Mouse (Mus musculus) bone marrow, adult 2 months (tissue): ENCODE data around the gene Gm49383.

Experiments used
- CTCF ChIP-seq: fragments of 200-500 bp; IDR thresholded peaks from 2 replicates; pipeline ENCODE4 v1.5.1; 2011; ENCODE audit warnings: low read length, control low read depth; ENCODE audit not compliant: control insufficient read depth, insufficient read depth
- POLR2A ChIP-seq: fragments of 200-500 bp; IDR thresholded peaks from 2 replicates; pipeline ENCODE4 v1.6.1; 2011; ENCODE audit warnings: low read depth, mild to moderate bottlenecking, control low read depth, low read length, borderline replicate concordance; ENCODE audit not compliant: control insufficient read depth

GRCm38 (mm10) chr12:69167656-69168460 lies 29.0 kb downstream of the Gm49383 start:
- TF ChIP-seq POLR2A (no peak), CTCF (no peak)
